Mouse (Mus musculus) CD8-positive naive resting alpha-beta T cell, adult 57 days (primary cell): Measurements from ENCODE around the gene Slc12a3. TPM values are rescaled to one million over a fixed set of nuclear protein-coding genes. Genes with fewer than 3 reads are reported as not detected.

Experiments
- total RNA-seq: library from RNA; stranded (reverse); gene quantifications from one replicate; pipeline ENCODE4 v1.2.4, GENCODE M21; 2023

Gene Slc12a3
- 0.49 TPM for total RNA-seq

GRCm38 (mm10) chr8:94328932-94329728 is at the start of gene Slc12a3:
Slc12a3 (plus strand) TSS chr8:94329201.

GRCm38 (mm10) chr8:94386214-94387026 is 57.4 kb downstream of the Slc12a3 start, which contains the start of gene Herpud1:
Herpud1 (plus strand) TSS chr8:94386438.

Other genes starting within 250 kb of the Slc12a3 start
- 15.0 TPM for gene Bbs2, start 230.3 kb upstream of the Slc12a3 start, total RNA-seq
- gene Mt4, start 192.0 kb upstream of the Slc12a3 start, total RNA-seq = not detected
- gene Mt3, start 176.6 kb upstream of the Slc12a3 start, total RNA-seq = not detected
- gene Mt2, start 156.5 kb upstream of the Slc12a3 start, total RNA-seq = 1.7 TPM
- gene Mt1, start 150.1 kb upstream of the Slc12a3 start, total RNA-seq = 2.5 TPM
- 38.2 TPM for gene Nup93, start 114.6 kb upstream of the Slc12a3 start, total RNA-seq
- 137 TPM for gene Herpud1, start 57.2 kb downstream of the Slc12a3 start, total RNA-seq
- 402 TPM for gene Nlrc5, start 105.2 kb downstream of the Slc12a3 start, total RNA-seq
- gene Cpne2, start 203.8 kb downstream of the Slc12a3 start, total RNA-seq = 0.49 TPM